Mouse (Mus musculus) brain, embryonic 18.5 days (tissue): ENCODE data around the gene Ubald1.

Source experiments
- DNase-seq: peaks from one replicate; pipeline ENCODE4 v3.0.0-alpha.2; 2012; ENCODE audit warnings: low read depth, low spot score

Ubald1 gene

DNA sequence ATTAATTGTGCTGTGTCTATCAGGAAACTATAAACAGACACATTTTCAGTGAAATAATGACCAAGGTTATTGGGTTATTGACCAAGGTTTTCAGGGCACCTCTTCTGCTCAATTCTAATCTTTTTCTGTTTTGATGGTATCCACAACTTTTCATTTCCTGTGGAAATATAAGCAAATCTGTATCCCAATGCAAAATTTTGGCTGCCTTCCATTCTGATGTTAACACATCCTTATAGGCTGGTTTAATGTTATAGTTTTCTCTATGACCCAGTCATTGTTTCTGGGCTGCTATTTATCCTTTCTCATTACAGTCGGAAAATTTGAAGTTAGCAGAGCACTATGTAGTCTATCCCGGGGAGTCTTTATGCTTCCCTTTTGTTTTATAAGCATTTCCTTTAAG lies 19.6 kb upstream of the Ubald1 start:
- DNase-seq = no peak

DNA sequence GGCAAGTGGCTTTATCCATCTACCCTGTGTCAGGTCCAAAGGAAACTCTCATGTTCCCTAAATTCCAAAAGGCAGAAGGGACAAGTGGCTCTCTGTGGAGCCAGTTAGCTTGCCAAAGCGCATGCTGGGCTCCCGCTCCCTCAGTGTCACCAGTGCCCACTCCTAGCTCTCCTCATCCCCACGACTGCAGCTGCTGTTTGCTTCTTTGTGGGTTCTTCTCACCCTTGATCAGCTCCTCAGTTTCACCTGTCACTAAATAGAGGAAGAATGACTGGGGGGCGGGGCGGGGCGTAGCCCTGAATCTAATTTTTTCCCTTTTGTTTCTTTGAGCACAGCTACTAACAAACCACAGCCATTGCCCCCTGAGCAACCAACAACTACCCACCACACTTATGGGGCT lies 18.8 kb upstream of the Ubald1 start:
- no peak for DNase-seq

DNA sequence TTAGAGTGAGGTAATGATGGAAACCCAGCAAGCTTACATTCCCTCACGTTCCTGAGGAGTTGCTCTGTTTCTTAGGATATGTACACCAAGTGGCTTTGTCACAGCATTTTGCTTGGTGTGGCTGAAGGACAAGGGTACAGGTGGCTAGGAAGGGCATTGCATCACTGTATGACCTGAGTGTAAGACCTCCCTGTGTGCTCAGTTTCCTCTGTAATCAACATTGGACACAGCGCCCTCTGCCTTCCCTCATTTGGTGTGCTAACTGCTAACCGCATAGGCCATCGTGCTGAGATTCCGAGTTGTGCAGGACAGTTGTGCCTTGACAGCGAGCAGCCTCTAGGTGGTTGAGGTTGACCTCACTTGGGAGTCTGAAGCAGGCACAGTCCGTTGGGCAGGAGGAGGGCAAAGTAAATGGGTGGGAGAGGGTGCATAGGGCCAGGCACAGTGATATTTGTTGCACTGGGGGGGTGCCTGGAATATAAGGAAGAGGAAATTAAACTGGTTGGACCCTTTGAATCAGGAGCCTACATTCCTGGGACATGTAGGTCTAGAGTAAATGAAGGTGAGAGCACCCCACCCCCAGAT lies 17.1 kb upstream of the Ubald1 start:
- DNase-seq = no peak

DNA sequence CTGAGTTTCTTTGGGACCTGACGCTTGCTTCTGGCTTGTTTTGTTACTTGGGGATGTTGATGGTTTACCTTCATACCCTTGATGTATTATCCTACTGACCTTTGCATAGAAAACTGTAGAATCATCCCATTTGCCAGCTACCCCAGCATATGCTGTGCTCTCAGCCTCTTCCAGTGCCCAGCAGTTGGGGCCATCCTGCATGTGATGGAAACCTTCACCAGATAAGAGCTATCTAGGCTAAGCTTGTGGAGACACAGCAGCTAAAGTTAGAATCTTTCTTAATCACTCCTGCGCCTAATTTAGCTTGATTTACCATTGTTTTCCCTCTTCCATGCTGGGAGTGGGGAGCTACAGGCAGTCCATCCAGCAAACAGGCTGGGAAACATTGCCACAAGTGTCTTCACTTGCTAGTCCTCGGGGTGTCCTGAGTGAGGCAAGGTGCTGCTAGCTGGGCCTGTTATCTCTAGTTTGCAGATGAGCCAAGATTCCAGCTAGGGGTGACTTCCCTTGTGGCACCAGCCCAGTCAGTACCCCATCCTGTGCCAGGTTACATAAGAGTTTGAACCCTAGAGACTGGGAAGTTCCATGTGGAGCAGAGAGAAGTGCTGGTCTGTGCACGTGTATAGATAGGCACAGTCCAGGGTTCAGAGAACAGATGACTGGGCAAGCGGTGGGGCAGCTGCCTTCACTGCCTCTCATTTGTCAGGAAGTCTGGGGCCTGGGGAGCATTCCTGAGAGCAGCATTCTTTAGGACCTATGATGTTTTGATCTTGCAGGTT lies 16.3 kb upstream of the Ubald1 start:
- no peak for DNase-seq

DNA sequence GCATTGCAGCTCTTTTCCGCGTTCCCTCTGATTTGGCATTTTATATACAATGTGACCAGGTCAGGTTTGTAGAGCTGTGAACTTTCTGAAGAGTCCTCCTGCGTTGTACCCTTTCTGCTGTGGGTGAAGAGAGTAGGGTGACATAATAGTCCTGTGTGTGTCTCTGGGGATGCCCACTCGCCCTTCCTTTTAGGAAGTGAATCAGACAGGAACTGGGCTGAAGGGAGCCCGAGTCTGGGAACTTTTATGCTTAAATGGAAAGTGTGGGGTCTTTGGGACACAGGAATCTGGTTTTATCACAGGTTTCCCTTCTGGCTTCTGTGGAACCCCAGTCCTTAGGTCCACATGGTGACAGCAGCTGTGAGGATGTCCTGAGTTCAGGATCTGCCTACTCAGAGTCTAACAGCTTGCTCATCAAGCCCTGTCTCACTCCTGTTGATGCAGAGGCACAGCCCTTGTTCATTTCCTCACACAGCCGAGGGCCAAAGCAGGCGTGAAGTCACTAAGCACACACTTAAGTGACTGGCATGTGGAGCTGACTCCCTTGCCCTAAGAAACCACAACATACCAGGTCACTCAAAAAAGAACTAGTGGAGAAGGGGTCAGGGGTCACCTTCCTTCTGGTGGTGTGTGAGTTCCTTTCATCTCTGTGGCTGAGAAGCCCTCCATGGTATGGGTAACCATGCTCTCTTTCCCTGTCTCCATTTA lies 14.2 kb upstream of the Ubald1 start:
- no peak for DNase-seq

DNA sequence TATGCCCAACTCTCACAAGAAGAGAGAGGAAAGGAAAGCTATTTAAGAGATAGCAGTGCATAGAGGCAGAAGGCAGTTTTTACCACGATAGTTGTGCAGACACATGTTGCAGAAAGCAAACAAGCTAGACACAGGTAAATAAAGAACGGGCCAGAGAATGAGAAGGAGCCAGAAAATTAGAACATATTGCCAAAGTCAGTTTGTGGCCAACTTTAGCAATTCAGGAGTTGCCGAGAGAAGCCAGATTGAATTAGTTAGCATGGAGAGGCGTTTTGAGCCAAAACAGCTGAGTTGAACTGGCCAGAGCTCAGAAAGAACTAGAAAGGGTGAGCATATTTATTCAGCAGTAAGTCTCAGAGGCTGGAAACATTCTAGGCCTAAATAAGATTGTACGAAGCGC lies 12.1 kb upstream of the Ubald1 start:
- no peak for DNase-seq

DNA sequence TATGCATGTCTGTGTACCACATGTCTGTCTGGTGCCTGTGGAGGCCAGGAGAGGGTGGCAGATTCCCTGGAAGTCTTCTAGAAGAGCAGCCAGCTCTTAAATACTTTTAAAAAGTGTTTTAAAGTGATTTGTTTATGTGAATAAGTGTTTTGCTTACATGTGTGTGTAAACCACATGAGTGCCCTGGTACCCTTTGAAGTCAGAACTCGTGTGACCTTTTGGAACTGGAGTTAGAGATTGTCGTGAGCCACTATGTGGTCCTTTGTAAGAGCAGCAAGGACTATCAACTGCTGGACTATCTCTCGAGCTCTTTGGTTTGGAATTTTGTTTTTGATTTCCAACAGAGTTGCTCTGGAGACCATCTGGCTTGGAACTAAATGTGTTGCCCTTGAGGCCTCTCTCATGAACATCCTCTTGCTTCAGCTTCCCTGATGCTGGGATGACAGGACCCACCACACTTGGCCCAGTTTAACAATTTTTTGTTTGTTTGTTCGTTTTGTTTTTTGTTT lies 10.1 kb upstream of the Ubald1 start:
- no peak for DNase-seq

DNA sequence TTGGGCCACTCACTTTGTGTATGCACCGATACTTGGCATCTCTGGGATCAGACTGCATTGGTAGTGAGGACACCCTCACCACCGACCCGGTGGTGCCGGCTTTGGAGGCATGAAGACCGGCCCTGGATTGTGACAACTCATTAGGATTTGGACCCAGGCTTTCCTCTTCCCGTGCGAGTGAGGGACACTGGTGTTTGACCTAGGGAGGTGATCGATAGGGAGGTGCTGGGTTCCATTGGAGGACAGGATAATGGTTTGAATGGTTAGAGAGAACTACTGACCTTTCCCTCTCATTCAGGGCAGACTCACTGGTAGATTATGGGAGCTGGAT lies 6.5 kb upstream of the Ubald1 start:
- no peak for DNase-seq

DNA sequence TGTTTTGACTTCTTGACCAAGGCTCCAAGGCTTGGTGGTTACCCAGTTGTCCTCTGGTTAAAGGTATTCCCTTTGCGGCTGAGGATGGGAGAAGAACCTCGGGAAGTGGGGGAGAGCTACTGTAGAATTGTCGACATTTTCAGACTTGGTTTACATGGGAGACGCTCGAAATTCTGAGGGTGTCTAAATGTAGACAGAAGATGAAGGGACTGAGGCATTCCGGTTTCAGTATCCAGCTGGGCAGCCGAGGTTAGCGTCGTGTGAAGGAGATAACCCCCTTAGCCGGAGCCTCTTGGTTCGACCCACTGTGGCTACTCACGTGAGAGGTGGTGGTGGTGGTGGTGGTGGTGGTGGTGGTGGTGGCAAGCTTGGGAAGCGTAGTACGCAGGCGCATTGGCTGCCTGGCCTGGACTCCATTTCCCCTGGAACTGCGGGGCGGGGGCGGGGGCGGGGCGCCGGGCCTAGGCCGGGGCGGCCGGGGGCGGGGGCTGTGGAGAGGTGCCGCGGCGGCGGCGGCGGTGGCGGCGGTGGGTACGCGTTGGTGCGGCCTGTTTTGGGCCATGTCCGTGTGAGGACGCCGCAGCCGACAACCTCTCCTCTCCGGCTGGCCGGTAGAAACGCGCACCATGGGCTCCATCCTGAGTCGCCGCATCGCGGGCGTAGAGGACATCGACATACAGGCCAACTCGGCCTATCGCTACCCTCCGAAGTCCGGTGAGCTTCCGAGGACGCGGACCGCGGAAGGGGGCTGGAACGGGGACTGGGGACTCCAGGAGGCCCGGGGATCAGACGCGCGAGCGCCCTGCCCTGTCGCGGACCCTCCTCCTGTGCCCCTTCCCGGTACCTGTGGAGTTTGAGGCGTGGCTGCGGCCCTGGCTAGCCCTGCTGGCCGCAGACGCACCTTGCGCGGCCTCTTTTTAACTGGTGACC lies 5.9 kb upstream of the Ubald1 start, which contains the start of gene Mgrn1:
Mgrn1 (plus strand) TSS at position 490 of the 930 bp plus-strand sequence.
- peak; percentile 82 for DNase-seq

DNA sequence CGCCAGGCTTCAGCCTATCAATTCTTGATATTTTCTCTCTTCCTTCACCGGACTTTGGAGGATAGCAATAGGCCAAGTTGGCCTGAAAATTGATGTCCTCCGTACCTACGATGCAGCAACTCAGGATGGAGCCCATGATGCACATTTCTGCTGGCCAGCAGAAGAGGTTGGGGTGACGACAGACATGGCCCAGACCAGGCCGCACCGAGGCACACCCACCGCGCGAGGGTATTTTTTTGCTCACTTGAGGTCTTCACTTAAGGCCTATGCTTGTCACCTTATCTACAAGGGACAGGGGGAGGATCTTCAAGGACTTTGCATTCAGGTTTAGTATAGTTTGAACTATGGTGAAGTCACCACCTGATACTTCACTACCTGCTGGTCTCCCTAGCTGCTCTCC lies 4.8 kb upstream of the Ubald1 start:
- DNase-seq = no peak

DNA sequence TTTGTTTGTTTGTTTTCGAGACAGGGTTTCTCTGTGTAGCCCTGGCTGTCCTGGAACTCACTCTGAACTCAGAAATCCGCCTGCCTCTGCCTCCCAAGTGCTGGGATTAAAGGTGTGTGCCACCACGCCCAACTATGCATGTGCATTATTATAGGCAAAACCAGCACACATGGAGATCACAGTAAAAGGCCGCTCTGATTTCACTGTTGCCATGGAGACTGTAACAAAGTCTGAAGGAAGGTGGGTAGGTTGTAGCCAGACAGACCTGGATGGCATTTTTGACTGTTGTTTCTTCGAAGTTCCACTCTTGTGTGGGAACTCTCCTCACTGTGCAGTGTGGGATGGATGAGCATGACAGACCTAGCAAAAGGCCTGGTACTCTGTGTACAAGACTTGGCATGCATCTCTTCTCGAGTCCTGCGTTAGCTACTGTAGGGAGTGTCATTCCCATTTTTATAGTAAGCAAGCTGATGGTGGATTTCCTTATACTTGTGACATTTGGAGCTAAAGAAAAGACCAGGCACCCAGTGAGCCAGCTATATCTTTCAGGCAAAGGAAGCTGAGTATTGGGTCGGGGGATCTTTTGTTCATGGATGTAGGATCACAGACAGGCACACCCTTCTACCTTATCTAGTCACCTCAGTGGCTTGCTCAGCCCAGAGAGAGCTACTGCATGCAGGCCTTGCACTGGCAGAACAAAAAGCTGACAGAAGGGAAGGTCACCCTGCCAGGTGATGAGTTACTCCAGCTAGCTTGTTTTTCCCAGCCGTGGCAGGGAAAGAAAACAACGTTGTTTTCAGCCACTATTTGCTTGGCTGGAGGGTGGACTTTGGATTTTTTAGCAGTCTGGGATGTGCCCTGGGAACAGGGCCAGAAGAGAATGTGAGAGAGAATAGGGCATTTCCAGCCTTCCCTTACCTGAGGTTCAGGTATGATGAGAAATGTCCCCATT lies 1.6 kb upstream of the Ubald1 start:
- no peak for DNase-seq

DNA sequence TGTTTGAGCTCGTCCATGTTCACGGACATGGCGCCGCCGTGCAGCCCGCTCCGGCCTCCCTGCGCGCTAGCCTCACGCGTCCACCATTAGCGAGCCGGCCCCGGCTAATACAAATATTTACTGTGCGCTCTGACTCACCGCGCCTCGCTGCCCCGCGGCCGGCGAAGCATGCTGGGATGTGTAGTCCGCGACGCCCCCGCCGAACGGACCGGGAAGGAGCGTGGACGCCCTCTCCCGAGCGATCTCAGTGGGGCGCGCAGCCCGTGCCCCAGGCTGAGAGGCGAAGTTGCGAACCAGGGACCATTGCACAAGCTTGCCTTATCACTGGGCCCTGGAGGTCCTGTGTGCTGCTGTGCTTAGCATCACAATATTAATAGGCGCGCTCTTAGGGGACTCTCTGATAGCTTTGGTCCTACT lies 399 bp downstream of the Ubald1 start:
- peak; percentile 72 for DNase-seq

DNA sequence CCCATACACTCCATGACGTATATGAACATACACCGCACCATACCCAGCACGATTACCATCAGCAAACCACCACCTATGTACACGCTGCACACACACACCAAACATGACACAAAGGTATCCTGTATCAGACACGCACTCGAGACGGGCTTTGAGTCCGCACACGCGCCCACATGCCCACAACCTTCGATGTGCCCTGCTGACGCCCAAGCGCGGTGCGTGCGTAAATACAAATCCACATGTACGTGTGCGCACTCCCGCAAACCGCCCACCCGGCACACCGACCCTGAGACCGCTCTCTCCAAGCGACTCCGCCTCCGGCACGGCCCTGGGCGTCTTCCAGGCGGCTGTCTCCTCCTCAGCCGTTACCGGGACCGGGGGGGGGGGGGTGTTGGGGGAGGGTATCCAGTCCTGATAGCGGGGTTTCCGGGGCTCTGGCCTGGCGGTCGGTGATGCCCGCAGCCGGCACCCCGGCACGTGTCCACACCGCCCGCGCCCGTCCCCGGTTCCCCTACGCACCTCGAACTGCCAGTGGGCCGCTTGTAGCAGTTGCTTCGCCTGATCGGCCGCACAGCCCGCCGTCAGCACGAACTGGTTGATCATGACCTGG lies 911 bp downstream of the Ubald1 start:
- no peak for DNase-seq

DNA sequence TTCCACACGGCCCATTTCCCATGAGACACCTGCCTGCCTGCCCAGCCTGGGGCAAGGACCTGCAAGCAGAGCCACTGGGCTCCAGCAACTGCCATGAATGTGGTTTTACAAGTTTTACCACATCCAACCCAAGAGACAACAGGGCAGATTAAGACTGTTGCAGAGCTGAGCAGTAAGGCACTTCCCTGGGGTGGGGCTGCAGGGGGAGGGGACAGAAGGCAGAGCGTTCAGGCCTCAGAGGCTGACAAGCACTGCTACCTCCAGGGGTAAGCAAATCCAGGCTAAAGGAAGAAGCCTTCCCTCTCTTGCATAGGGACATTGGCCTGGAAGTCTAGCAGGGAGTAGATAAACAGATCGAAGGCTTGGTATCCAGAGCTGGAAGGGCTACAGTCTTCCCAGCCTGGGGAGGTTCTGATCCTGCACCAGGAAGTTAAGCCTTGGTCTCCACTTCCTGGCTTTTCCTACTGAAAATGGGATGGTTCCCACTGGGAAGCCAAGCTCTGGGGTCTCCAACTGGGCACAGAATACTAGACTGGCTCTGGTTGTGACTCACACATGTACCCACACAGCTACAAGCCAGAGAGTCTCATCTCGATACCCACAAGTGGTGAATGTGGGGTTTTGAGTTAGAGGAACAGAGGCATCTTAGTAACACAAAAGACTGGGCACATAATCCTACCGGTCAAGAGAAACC lies 1.8 kb downstream of the Ubald1 start:
- DNase-seq = no peak

DNA sequence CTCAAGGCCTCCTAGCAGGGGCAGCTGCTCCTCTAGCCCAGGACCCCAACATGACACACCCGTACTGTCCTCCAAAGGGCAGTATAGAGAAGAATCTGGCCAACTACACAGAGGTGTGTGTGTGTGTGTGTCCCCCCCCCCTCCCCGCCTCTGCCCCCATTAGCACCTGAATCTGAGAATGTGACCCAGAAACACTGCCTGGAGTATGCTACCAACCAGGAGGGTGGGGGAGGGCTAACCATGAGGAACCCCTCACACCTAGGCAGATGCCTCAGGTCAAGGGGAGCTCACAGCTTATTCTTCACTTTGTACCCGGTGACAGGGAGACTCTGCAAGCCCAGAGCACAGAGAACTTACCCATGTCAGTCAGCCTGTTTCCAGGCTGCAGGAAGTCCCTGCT lies 2.4 kb downstream of the Ubald1 start:
- DNase-seq = no peak

DNA sequence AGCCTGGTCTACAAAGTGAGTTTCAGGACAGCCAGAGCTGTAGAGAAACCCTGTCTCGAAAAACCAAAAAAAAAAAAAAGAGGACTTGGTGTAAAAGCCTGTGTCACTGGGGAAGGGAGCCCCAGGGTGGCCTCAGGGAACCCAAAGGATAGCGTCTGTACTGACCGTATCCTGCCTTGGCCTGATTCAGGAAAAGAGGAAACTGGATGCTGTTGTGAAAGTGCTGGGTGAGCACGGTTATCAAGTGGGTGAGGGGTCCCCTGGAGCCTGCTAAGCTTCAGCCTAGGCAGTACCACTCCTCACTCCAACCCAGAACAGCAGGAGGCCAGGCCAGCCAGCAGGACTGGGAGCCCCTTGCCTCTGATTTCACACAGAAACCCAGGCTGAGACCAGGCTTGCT lies 2.9 kb downstream of the Ubald1 start:
- no peak for DNase-seq

DNA sequence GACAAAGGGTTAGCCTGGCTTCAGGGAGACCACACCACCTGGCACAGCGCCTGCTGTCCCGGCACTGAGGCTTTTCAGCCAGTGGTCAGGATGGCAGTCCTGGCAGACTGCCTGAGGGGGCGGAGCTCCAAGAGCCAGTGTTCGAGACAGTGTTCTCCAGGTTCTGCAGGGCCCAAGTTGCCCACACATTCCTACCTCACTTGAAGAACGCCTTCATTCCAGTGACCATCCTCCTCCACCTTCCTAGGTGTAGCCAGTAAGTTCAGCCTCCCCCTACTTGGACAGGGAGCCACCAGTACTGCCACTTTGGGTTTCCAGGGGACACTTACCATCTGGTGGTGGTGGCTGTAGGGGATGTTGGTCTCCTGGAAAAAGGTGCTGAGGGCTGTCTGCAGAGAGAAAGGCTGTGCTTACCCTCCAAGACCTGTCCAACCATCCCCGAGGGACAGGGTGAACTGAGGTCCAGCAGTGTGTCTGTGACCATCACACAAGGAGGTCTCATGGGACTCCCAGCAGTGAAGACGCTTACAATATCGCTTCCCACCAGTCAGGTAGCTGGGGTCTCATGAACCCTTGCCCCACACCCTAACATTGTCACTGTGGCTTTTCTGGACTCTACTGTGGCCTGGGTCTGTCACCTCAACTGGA lies 4.0 kb downstream of the Ubald1 start:
- no peak for DNase-seq

DNA sequence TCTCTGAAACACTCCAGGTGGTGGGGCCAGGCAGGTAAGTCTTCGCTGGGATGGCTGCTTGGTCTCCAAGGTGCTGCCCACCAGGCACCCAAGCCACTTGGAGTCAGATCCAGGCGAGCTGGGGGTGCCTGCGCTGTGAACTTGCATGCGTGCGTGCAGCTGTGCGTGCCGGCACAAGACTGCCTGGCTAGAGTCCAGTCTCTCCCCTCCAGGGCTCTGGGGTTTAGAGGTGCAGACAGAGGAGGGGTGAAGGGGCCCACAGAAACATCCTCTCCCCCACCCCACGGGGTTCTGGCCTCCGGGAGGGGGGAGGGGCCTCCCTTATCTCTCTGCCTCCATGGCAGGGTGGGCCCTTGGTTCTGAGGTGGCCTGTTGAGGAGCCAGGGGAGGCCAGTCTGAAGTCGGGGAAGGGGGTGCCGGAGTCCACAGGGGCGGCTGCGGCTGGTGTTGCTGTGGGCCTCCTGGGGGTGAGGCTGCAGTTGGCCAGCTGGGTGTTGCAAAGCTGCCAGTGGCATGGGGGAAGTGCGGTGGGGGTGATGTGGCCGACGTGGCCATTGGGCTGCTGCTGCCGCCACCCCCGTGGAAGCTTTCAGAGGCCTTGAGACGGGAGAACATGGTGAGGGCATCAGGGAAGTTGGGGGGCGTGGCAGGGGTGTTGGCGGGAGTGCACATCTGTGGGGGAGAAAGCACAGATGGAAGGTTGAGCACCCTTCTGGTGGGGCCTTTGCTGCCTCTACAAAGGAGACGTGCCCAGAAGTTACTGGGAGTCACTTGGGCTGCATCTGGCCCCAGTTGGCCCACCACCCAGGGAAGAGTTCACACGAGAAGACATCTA lies 4.7 kb downstream of the Ubald1 start:
- no peak for DNase-seq
